In genomic region chr14:75179255-75179963, GRCm38 (mm10) we compare ENCODE assay signal across 8 mouse cellular contexts. TPM values are rescaled to one million over a fixed set of nuclear protein-coding genes. Genes with fewer than 3 reads are reported as not detected.
DNase-seq lines count a peak whose midpoint lies in the region; ATAC-seq lines count a peak whose summit lies in the region.

No protein-coding gene starts in this region.

- H3K27me3 ChIP-seq in intestine, embryonic 16.5 days (replicated peaks; ENCODE audit: control insufficient read depth, insufficient read depth, low read length), result no peaks in the 10 kb centered on the region
- no peaks in the 10 kb centered on the region for H3K27me3 ChIP-seq in forebrain, embryonic 12.5 days

- peaks cover 2% of the 10 kb centered on the region; the same call in 1 of the 2 replicates for H3K4me1 ChIP-seq in intestine, embryonic 16.5 days (ENCODE audit: control insufficient read depth, insufficient read depth, low read length)
- no peaks in the 10 kb centered on the region for H3K4me1 ChIP-seq in forebrain, embryonic 12.5 days

- WGBS in intestine, embryonic 16.5 days, result 83% methylated on average over 20 of the region's 20 CpGs
- WGBS in forebrain, embryonic 12.5 days, result 88% methylated on average over 20 of the region's 20 CpGs

- H3K4me2 ChIP-seq in intestine, embryonic 16.5 days (ENCODE audit: low read depth, low read length), result no peak overlapping the region
- no peak overlapping the region for H3K4me2 ChIP-seq in forebrain, embryonic 12.5 days

- no peaks in the 10 kb centered on the region for H3K36me3 ChIP-seq in intestine, embryonic 16.5 days (ENCODE audit: control insufficient read depth, insufficient read depth, low read length)
- no peaks in the 10 kb centered on the region for H3K36me3 ChIP-seq in forebrain, embryonic 12.5 days (replicated peaks)

- H3K4me3 ChIP-seq in intestine, embryonic 16.5 days (ENCODE audit: low read length), result no peak overlapping the region
- H3K4me3 ChIP-seq in forebrain, embryonic 12.5 days (replicated peaks), result no peak overlapping the region

- H3K27ac ChIP-seq in intestine, embryonic 16.5 days (ENCODE audit: low read length), result peak overlapping the region; percentile 21; the same call in 1 of the 2 replicates
- no peak overlapping the region for H3K27ac ChIP-seq in forebrain, embryonic 12.5 days

- ATAC-seq in intestine, embryonic 16.5 days, result no peak
- no peak for ATAC-seq in forebrain, embryonic 12.5 days (ENCODE audit: low FRiP score)

- DNase-seq in A20 (ENCODE audit: low read depth, low spot score) (peak; percentile 91), MN1 (ENCODE audit: low spot score) (no peak)
- DNase-seq in CD8-positive naive resting alpha-beta T cell, adult 2 months (ENCODE audit: low read depth in 2 of 2, low spot score in 2 of 2), result peak; percentile 68 to 77
- DNase-seq in naive thymus-derived CD4-positive, alpha-beta T cell, adult 2 months (ENCODE audit: low read depth), result peak; percentile 94
- DNase-seq in embryo, embryonic 10 days (ENCODE audit: low spot score), result no peak
- no peak for DNase-seq in urinary bladder, adult 18-20 months (ENCODE audit: low spot score in 2 of 2)

- H3K9ac ChIP-seq in intestine, embryonic 16.5 days (ENCODE audit: low read depth, low read length), result no peak overlapping the region
- no peak overlapping the region for H3K9ac ChIP-seq in forebrain, embryonic 12.5 days

- no peaks in the 10 kb centered on the region for H3K9me3 ChIP-seq in intestine, embryonic 16.5 days (ENCODE audit: control insufficient read depth, low read length)
- no peaks in the 10 kb centered on the region for H3K9me3 ChIP-seq in forebrain, embryonic 12.5 days

RNA-seq across cellular contexts. Expression of gene Lcp1, which starts 48.5 kb away (rescaled TPM):
- 105 and 133 TPM in 2 replicates for polyA plus RNA-seq in intestine, embryonic 16.5 days (2015; fragmentation: Nextera tagmentation; extraction: Ambion mirVana)
- polyA plus RNA-seq in forebrain, embryonic 12.5 days (2016; fragmentation: Nextera tagmentation; extraction: Ambion mirVana), result 18.8 and 22.1 TPM in 2 replicates

RNA-seq across cellular contexts. Expression of gene Lrrc63, which starts 48.7 kb away (rescaled TPM):
- polyA plus RNA-seq in intestine, embryonic 16.5 days (2015; fragmentation: Nextera tagmentation; extraction: Ambion mirVana), result 0.05 and 0.07 TPM in 2 replicates
- 0.19 and 0.21 TPM in 2 replicates for polyA plus RNA-seq in forebrain, embryonic 12.5 days (2016; fragmentation: Nextera tagmentation; extraction: Ambion mirVana)

Comparison
In these comparisons a context has a peak if more than half of its experiments do, and no peak if none do; other contexts are left out.
1. DNase-seq: peak in A20 (single experiment), CD8-positive naive resting alpha-beta T cell, adult 2 months (2 of 2) and naive thymus-derived CD4-positive, alpha-beta T cell, adult 2 months (single experiment); none in MN1 (single experiment), embryo, embryonic 10 days (single experiment) and urinary bladder, adult 18-20 months (0 of 2).